Mouse (Mus musculus): ENCODE results near the gene Dedd2. TPM values are rescaled to one million over a fixed set of nuclear protein-coding genes. Genes with fewer than 3 reads are reported as not detected.
"Not testable (repeated sequence)": the region's sequence is repeated elsewhere in the genome, so short reads cannot be mapped to it uniquely, and the experiment has no call there.

The Dedd2 gene
- 66.5 and 109 TPM in 2 replicates for polyA plus RNA-seq (2011; ENCODE audit: insufficient read depth, insufficient read length, low replicate concordance, missing spikeins)

DNA sequence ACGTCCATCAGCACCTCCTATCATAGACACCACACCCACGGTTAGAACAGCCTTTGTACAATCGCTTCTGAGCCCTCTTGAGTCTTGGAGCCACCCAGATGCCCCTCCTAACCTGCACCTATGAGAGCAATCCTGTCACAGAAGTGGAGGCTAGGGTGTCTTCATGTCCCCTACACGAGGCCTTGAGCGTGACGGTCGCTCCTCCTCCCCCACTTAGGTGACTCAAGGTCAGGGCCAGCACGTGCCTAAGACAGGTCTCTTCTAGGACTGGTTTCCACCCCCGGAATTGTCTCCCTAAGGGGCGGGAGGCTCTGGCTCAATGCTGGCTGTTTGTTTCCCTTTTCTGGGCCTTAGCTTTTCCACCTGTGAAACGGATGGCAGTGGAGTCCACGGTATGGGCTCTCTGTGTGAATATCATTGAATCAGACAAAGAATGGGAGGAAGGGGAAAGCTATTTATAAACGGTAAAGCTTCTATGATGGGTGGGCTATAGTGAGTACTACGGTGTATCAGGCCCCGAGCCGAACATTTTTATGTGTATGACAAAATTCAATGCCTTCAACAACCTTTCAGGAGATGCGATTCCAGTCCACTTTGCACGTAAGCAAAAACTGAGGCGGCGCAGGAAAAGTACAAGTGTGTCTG, at the start of gene Dedd2:
Dedd2 (minus strand) TSS at position 159 of the 645 bp plus-strand sequence.
- H3K4me3 ChIP-seq (replicated peaks; ENCODE audit: control insufficient read depth, low read depth, low read length): peak within 1 kb of the TSS; percentile 96
- peaks cover 3% of the 10 kb centered on the region; the same call in 1 of the 2 replicates for H3K4me1 ChIP-seq (ENCODE audit: control insufficient read depth, insufficient read depth, low read length)
- WGBS: 2% methylated on average over 20 of the region's 20 CpGs
- H3K27ac ChIP-seq (ENCODE audit: control insufficient read depth, insufficient read depth, low read depth, low read length, poor library complexity): peak within 1 kb of the TSS; percentile 90
- no peak for TF ChIP-seq POLR2A (IDR thresholded peaks at IDR 0.05; ENCODE audit: borderline replicate concordance, control insufficient read depth, low read depth, low read length)
- no peak for TF ChIP-seq CTCF (IDR thresholded peaks at IDR 0.05; ENCODE audit: control insufficient read depth, insufficient read depth, low read length)

DNA sequence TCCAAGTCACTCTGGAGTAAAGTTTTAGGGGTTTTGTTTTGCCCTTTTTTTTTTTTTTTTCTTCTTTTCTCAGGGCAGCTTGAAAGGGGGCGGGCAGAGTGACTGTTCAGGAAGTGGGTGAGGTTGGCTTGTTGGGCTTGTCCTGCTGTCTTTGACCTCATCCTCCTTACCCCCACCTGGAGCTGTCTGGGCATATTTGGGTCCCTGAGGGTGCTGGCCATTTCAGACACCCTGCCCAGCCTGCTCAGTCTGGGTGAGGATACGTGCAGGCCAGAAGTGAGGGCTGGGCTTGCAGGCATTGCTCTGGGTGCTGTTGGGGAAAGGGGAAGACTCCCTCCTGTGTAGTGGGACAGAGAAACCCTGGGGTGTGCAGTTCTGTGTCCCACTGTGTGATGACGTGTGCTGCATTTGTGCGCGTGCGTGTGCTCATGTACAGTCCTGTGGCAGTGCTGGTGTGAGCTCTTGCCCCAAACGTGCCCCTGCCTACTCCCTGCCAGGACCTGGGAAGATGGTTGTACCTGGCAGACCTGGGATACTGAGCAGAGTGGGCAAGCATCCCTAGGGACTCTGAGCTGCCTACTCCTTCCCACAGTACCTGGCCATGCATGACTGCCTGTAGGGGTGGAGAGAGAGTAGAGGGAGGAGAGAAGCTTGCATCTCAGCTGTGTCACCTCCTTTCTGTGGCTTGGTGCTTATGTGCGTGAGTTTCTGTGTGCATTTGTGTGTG, 49.3 kb upstream of the Dedd2 start:
- WGBS: 25% methylated on average over 8 of the region's 8 CpGs
- TF ChIP-seq POLR2A (IDR thresholded peaks at IDR 0.05; ENCODE audit: borderline replicate concordance, control insufficient read depth, low read depth, low read length) (no peak), CTCF (IDR thresholded peaks at IDR 0.05; ENCODE audit: control insufficient read depth, insufficient read depth, low read length) (peak; percentile 8; the same call in 1 of the 2 replicates)
- Histone ChIP-seq H3K4me1 (ENCODE audit: control insufficient read depth, insufficient read depth, low read length) (peaks cover 10% of the 10 kb centered on the region), H3K4me3 (replicated peaks; ENCODE audit: control insufficient read depth, low read depth, low read length) (peak overlapping the region; percentile 27), H3K27ac (ENCODE audit: control insufficient read depth, insufficient read depth, low read depth, low read length, poor library complexity) (peak overlapping the region; percentile 66)

DNA sequence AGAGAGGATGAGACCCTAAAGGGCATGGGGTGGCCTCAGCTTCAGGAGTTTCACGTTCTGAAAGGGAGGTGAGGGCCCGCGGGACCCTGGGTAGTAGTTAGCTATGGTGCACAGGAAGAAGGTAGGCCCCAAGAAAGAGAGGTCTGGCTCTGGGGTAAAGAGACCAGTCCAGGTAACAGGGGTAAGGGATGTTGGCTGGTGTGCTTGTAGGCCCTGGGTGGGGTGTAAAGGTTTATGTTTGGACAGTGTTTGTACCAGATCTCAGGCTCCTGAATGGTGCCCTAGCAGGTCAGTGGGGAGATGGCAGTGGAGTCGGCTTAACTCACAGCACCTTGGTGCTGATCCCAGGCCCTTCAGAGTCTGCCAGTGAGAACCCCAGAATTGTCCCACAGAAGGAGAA, 48.6 kb upstream of the Dedd2 start:
- peak overlapping the region; percentile 66 for H3K27ac ChIP-seq (ENCODE audit: control insufficient read depth, insufficient read depth, low read depth, low read length, poor library complexity)
- H3K4me1 ChIP-seq (ENCODE audit: control insufficient read depth, insufficient read depth, low read length): peaks cover 10% of the 10 kb centered on the region
- H3K4me3 ChIP-seq (replicated peaks; ENCODE audit: control insufficient read depth, low read depth, low read length): peak overlapping the region; percentile 82
- no peak for TF ChIP-seq CTCF (IDR thresholded peaks at IDR 0.05; ENCODE audit: control insufficient read depth, insufficient read depth, low read length)
- TF ChIP-seq POLR2A (IDR thresholded peaks at IDR 0.05; ENCODE audit: borderline replicate concordance, control insufficient read depth, low read depth, low read length): no peak
- WGBS: 3% methylated on average over 4 of the region's 4 CpGs

DNA sequence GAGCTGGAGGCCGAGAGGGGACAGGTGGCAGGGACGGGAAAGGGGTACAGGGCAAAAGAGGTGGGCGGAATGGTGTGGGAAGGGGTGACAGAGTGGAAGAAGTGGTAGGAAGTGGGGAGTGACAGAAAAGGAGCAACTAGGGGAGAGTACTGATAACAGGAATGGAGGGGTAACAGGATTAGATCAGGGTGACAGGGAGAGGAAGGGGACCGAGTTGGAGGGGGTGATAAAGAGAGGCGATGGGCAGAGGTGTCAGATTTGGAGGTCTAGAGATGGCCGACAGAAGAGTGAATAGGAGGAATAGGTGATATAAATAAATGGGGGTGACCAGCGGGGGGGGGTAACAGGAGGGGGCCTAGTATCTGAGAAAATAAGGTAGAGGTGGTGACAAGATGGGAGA, 48.2 kb upstream of the Dedd2 start:
- Histone ChIP-seq H3K4me1 (ENCODE audit: control insufficient read depth, insufficient read depth, low read length) (peaks cover 10% of the 10 kb centered on the region), H3K4me3 (replicated peaks; ENCODE audit: control insufficient read depth, low read depth, low read length) (peak overlapping the region; percentile 82), H3K27ac (ENCODE audit: control insufficient read depth, insufficient read depth, low read depth, low read length, poor library complexity) (peak overlapping the region; percentile 66)
- 1% methylated on average over 7 of the region's 7 CpGs for WGBS
- TF ChIP-seq CTCF (IDR thresholded peaks at IDR 0.05; ENCODE audit: control insufficient read depth, insufficient read depth, low read length): no peak
- TF ChIP-seq POLR2A (IDR thresholded peaks at IDR 0.05; ENCODE audit: borderline replicate concordance, control insufficient read depth, low read depth, low read length): no peak

DNA sequence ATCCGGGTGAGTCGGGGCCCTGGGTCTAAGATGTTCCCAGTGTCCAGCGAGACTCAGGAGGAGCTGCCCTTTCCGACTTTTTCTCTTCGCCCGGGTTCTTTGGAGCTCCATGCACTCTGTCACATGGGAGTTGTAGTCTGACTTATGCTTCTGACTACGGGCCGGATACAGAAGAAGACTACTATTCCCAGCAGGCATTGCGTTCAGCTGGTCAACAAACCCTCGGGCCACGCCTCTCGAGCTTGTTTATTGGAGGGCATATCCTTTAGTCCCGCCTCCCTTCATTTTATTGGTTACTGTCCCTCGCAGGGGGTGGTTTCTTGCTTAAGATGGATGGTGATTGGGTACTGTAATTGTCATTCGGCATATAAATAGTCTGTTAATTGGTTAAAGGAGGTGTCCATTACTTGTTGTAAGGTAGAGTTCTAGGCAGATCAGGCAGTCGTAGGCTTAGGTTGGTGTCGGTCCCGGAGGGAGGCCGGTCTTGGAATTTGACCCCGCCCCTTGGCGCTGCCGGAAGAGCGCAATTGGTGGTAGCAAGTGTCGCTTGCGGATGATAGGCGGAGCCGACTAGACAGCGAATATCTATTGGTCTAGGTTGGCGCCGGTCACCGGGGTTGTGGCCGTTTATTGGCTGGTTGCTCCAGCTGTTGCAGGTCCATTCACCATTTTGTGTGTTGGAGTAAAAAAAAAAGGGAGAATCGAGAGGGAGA, 47.5 kb upstream of the Dedd2 start:
- Histone ChIP-seq H3K4me3 (replicated peaks; ENCODE audit: control insufficient read depth, low read depth, low read length) (peak overlapping the region; percentile 82), H3K27ac (ENCODE audit: control insufficient read depth, insufficient read depth, low read depth, low read length, poor library complexity) (peak overlapping the region; percentile 94), H3K4me1 (ENCODE audit: control insufficient read depth, insufficient read depth, low read length) (peaks cover 10% of the 10 kb centered on the region)
- TF ChIP-seq POLR2A (IDR thresholded peaks at IDR 0.05; ENCODE audit: borderline replicate concordance, control insufficient read depth, low read depth, low read length) (peak; percentile 26; the same call in 1 of the 2 replicates), CTCF (IDR thresholded peaks at IDR 0.05; ENCODE audit: control insufficient read depth, insufficient read depth, low read length) (0 out of 2 replicates have a peak, but pooled peaks have one; percentile 7)
- WGBS: under 1% methylated on average over 33 of the region's 33 CpGs

DNA sequence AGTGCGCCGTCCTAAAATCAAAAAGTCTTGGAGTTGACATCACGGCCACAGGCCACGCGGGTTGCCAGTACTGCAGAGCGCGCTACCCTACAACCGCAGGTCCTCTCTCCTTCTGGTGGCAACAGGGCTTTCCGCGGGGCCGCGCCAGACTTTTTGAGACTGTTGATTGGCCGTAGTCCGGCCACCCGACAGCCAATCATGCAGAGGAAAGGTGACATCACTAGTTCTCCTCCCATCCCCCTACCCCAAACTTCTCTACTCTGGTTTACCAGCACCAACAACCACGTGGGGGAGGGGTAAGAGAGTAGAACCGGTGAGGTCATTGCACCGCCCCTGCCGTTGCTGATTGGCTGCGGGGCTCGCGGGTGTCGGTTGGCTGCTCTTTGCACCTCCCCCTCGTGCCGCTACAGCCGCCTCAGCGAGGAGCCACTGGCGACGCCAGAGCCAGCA, 46.9 kb upstream of the Dedd2 start, which contains the start of gene Cic:
Cic (plus strand) TSS at position 404 of the 450 bp plus-strand sequence.
- peaks cover 10% of the 10 kb centered on the region for H3K4me1 ChIP-seq (ENCODE audit: control insufficient read depth, insufficient read depth, low read length)
- H3K4me3 ChIP-seq (replicated peaks; ENCODE audit: control insufficient read depth, low read depth, low read length): peak within 1 kb of the TSS; percentile 82
- under 1% methylated on average over 29 of the region's 29 CpGs for WGBS
- peak within 1 kb of the TSS; percentile 94 for H3K27ac ChIP-seq (ENCODE audit: control insufficient read depth, insufficient read depth, low read depth, low read length, poor library complexity)
- TF ChIP-seq CTCF (IDR thresholded peaks at IDR 0.05; ENCODE audit: control insufficient read depth, insufficient read depth, low read length) (no peak), POLR2A (IDR thresholded peaks at IDR 0.05; ENCODE audit: borderline replicate concordance, control insufficient read depth, low read depth, low read length) (peak; percentile 57; the same call in 1 of the 2 replicates)

DNA sequence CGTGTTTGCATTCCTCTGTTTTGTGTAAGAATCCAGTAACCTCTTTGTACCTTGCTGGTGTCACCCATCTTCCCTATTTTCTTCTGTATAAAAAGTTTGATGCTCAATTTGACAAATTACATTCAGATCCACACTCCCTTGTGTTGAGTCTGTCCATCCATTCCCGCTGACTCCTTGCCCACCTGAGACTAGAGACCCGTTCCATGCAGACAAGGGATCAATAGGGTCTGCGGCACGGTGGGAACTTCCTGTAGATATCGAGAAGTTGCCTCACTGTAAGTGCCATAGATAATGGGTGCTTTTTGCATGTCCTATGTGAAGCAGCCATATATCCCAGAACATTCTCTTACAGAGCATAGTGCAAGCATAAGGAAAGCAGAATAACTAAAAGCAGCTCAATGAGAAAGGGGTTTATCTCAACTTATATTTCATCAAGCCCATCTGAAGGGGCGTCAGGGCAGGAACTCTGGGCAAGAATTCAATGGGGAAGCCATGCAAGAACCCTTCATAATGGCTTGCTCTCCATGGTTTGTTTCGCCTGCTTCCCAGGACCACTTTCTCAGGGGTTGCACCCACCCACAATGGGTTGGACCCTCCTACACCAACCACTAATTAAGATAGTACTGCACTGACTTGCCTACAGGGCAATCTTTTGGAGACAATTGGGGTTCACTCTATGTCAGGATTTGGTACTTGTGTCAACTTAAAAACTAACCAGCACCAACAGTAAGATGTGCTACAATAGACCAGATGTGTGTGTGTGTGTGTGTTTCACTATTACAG, 46.0 kb upstream of the Dedd2 start:
- H3K27ac ChIP-seq (ENCODE audit: control insufficient read depth, insufficient read depth, low read depth, low read length, poor library complexity): no peak overlapping the region
- TF ChIP-seq POLR2A (IDR thresholded peaks at IDR 0.05; ENCODE audit: borderline replicate concordance, control insufficient read depth, low read depth, low read length) (no peak), CTCF (IDR thresholded peaks at IDR 0.05; ENCODE audit: control insufficient read depth, insufficient read depth, low read length) (no peak)
- 80% methylated on average over 8 of the region's 8 CpGs for WGBS
- H3K4me3 ChIP-seq (replicated peaks; ENCODE audit: control insufficient read depth, low read depth, low read length): no peak overlapping the region
- peaks cover 10% of the 10 kb centered on the region for H3K4me1 ChIP-seq (ENCODE audit: control insufficient read depth, insufficient read depth, low read length)

DNA sequence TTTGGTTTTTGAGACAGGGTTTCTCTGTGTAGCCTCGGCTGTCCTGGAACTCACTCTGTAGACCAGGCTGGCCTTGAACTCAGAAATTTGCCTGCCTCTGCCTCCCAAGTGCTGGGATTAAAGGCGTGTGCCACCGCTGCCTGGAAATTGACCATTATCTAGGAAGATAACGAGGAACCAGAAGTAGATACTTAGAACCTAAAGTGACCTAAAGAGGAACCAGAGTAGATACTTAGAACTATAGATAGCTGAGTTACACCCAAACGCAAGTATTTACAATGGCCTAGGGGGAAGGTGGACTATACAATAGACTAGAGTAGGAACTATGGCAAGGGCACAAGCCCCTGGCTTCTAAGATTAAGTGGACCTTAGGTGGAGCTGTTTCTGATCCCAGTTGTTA, 45.3 kb upstream of the Dedd2 start:
- 52% methylated on average over 5 of the region's 5 CpGs for WGBS
- H3K27ac ChIP-seq (ENCODE audit: control insufficient read depth, insufficient read depth, low read depth, low read length, poor library complexity); H3K4me3 ChIP-seq (replicated peaks; ENCODE audit: control insufficient read depth, low read depth, low read length); H3K4me1 ChIP-seq (ENCODE audit: control insufficient read depth, insufficient read depth, low read length): not testable (repeated sequence)
